Mouse (Mus musculus): ENCODE data around the gene Exosc3.
A peak's percentile ranks its signal among the peaks of the same experiment; 100 is the strongest.
"Not testable (repeated sequence)": the region's sequence is repeated elsewhere in the genome, so short reads cannot be mapped to it uniquely, and the experiment has no call there.

Gene Exosc3

DNA sequence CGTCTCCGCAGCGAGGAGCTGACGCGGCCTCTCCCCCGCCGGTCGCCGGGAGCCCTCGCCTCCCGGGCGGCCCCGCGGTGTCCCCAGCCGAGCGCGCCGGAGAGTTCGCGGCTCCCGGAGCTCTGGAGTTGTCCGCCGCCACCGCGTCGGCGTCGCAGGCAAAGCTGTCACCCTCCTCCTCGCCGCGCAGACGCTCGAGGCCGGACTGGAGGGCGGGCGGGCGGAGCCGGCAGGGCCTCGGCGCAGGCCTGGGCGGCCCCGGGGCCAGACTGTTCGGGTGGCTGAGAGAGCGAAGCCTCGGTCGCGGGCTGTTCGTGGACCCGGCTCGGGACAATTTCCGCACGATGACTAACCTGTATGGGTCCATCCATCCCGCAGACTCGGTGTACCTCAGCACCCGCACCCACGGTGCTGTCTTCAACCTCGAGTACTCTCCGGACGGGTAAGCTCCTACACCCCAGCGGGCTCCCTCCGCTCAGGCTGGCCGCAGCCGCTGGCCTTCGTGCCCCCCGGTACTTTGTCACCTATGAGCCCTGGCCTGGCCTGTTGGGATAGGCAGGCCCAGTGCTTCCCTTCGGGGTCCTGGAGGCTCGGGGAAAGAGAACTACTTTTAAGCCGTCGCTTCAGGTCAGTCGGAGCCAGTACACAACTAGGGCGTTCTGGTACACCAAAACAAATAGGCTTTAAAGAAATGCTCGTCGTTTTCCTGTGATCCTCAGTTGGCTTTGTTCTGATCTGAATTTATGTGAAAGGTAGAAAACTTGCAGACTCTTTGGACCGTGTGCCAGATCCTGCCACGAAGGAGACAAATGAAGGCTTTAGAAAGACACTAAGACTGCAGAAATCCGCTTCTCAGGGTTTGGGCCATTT lies at the start of gene Exosc3:
Gene Exosc3 (minus strand): TSS at position 447 of the 870 bp plus-strand sequence.
- peak; percentile 38 for DNase-seq (ENCODE audit: low spot score)

DNA sequence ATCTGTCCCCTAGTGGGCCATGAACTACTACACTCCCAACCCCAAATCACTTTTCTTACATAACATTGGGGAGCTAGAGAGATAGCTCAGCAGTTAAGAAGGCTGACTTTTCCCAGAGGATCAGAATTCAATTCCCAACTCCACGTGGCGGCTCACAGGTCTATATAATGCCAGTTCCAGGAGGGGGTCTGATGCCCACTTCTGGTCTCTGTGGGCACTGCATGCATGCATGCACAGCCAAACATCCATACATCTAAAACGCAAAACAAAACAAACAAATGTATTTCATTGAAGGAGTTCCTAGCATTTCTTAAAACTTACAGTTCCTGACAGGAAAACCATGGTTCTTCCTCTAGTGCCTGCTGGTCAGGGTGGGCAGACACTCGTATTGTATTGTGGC lies 49.6 kb upstream of the Exosc3 start:
- no peak for DNase-seq (ENCODE audit: low spot score)

DNA sequence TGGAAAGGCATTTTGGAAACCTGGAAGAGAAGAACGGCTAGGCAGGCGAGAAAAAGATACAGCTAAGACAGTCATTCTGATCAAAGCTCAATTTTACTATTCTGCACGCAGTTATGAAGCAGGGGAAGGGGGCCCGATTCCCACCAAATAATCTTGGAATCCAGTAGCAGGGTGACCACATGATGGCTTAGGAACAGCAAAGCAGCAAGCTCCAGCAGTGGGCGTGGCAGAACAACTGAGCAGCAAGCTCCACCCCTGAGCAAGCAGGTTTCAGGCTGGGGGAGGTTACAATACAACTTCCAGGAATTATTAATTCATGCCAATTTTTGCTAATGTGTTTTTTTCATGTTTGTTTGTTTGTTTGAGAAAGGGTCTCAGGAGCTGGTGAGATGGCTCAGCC lies 44.8 kb upstream of the Exosc3 start:
- DNase-seq (ENCODE audit: low spot score), result not testable (repeated sequence)

GRCm38 (mm10) chr4:45382133-45382532 lies 39.6 kb upstream of the Exosc3 start:
- DNase-seq (ENCODE audit: low spot score), result not testable (repeated sequence)

DNA sequence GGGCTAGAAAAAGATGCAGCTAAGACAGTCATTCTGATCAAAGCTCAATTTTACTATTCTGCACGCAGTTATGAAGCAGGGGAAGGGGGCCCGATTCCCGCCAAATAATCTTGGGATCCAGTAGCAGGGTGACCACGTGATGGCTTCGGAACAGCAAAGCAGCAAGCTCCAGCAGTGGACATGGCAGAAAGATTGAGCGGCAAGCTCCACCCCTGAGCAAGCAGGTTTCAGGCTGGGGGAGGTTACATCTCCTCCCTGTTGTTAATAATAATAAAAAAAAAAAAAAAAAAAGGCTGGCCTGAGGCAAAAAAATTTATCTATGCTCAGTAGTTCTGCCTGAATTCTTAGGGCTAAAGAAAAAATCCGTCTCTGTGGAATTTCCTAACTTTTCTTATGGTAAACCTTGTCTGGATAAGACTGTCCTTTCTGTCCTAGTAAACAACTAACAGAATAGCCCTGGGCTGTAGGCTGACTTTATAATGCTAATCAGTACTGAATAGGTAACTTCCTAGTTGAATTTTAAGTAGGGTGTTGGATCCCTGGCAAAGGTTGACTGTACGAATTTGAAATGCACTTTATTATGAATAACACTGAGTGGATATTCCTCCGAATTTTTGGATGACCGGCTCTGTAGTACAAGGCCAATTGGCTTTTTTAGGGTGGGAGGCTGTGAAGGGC lies 38.5 kb upstream of the Exosc3 start:
- not testable (repeated sequence) for DNase-seq (ENCODE audit: low spot score)

DNA sequence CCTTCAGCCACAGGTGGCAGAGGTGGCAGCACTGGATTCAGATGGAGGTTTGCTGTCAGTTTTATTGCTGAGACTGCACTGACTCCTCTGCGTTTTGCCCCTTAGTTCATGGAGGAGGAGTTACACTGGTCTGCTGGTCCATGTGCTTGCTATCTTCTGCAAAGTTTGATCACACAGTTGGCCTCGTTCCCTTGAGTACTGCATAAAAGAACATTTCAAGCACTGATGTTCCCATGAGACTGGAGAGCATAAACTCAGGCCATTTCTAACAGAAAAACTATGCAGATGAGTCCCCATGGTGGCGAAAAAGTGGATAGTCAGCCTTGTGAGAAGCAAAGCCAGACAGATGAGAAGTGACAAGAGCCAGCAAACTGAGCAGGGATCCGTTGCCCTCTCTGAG lies 34.0 kb upstream of the Exosc3 start:
- DNase-seq (ENCODE audit: low spot score), result no peak

- DNase-seq (ENCODE audit: low spot score), result no peak
Measured at GRCm38 (mm10) chr4:45374879-45375278, 32.3 kb upstream of the Exosc3 start.

DNA sequence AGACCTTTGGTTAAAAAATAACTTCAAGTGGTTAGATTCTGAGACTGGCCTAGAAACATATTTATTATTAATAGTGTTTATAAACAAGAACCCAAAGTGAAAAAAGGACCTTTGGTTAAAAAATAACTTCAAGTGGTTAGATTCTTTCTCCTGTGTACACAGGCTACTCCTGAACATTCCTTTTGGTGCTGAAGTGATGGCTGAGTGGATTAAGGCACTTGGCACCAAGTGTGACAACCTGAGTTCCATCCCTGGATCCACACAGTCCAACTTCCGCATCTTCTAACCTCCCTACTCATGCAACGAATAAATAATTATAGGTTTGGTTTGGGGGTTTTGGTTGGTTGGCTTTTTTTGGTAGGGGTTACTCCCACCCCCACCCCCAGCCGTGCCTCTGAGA lies 28.7 kb upstream of the Exosc3 start:
- DNase-seq (ENCODE audit: low spot score), result no peak

GRCm38 (mm10) chr4:45356653-45357052 lies 14.1 kb upstream of the Exosc3 start:
- no peak for DNase-seq (ENCODE audit: low spot score)

DNA sequence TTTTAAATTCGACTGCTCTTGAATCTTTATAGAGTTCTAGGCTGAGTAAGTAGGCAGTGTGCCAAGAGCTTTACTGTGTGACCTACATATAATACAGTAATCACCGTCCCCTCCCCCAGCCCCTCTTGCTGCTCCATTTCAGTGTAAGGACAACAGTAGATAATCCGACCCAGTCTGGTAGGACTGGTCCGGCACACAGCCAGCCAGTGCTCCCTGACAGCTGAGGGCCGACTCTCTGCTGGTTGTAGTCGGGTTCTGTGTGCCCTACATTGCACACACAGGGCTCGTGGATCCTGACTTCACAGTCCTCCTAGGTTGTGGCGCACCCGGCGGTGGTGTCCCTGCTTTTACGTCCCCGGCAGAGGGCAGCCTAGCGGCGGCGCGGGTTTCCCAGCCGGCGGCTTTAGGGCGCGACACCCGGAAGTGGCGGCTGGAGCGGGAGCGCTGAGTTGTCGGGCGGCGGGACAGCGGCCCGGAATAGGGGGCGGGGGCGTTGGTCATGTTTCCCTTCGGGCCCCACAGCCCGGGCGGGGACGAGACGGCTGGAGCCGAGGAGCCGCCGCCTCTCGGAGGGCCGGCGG lies 773 bp downstream of the Exosc3 start, which contains the start of gene Dcaf10:
Gene Dcaf10 (plus strand): TSS at position 433 of the 581 bp plus-strand sequence.
- DNase-seq (ENCODE audit: low spot score), result peak; percentile 97

- DNase-seq (ENCODE audit: low spot score), result no peak
Measured at GRCm38 (mm10) chr4:45341226-45341625, 1.3 kb downstream of the Exosc3 start.

- no peak for DNase-seq (ENCODE audit: low spot score)
Measured at GRCm38 (mm10) chr4:45332466-45332865, 10.1 kb downstream of the Exosc3 start.

GRCm38 (mm10) chr4:45331139-45331538 lies 11.4 kb downstream of the Exosc3 start:
- peak; percentile 34 for DNase-seq (ENCODE audit: low spot score)

GRCm38 (mm10) chr4:45320159-45320816 lies 22.2 kb downstream of the Exosc3 start:
- peak; percentile 69 for DNase-seq (ENCODE audit: low spot score)

DNA sequence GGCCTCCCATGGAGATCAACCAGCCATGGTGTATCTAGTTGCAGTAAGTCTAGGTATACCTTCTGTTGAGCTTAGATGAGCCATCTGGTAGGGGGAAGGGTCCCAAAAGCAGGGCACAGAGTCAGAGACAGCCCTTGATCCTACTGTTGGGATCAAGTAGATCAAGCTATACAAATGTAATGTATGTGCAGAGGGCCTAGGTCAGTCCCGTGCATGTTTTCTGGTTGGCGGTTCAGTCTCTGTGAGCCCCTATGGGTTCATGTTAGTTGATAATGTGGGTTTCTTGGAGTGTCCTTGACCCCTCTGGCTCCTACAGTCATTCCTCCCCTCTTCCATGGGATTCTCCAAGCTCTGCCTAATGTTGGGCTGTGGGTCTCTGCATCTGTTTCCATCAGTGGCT lies 31.5 kb downstream of the Exosc3 start:
- DNase-seq (ENCODE audit: low spot score), result no peak

GRCm38 (mm10) chr4:45308606-45309005 lies 33.9 kb downstream of the Exosc3 start:
- DNase-seq (ENCODE audit: low spot score), result no peak

DNA sequence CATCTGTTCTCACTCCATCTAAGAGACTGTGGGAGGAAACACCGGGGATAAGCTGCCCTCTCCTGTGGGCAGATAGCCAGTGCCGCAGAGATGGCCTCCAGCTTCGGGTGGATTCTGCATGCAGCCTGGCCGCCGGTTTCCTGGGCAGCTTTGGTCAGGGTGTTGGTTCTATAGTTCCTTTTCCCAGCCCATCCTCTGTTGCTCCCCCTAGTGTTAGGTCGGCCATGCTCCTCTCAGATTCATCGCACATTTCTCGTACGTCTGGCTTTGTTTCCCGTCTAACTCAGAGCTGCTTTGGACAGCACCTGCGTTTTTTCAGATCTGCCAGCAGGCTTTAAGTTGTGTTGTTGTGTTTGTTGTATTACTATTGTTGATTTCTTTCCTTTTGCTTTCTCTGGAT lies 34.5 kb downstream of the Exosc3 start:
- DNase-seq (ENCODE audit: low spot score), result no peak

- no peak for DNase-seq (ENCODE audit: low spot score)
Measured at GRCm38 (mm10) chr4:45305536-45305935, 37.0 kb downstream of the Exosc3 start.

DNA sequence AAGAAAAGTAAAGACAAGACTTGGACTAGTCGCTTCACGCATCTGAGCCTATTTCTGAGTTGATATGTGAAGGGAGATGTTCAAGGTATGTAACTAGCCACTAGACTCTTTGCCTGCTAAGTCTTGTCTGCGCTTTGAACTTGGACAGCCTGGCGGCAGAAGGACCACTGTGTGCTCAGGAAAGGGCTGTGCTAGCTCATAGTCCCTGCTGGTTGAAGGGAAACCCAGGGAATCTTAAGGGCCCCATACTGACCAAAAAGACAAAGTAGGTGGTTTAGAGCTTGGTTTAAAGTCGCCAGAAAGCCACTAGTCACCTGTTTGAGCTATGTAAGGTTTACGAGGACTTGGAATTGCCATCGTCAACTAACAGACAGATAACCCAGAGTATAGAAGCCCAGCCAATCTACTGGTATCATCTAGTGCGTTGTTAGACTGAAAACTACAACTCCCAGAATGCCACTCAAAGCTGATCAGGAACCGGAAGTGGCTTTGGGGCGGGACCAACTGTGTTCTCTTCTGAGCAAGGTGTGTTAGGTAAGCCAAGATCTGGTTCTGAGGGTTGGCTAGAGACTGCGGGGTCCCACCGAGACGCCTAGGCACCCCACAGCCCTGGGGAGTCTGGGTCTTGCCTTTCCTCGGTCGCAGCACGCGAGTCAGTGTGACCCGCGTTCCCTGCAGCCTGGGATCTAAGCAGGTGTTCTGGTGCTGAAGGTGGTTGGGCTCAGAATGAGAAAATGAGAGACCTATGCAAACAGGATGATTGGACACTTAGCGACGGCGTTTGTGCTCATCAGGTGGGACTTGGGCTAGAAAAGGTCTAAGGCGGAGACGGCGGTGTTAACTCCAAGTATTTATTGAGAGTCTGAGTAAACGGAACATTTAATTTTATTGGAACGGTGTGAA lies 45.6 kb downstream of the Exosc3 start, which contains the start of gene Trmt10b:
Gene Trmt10b (plus strand): TSS at position 466 of the 903 bp plus-strand sequence.
- DNase-seq (ENCODE audit: low spot score), result peak; percentile 38

DNA sequence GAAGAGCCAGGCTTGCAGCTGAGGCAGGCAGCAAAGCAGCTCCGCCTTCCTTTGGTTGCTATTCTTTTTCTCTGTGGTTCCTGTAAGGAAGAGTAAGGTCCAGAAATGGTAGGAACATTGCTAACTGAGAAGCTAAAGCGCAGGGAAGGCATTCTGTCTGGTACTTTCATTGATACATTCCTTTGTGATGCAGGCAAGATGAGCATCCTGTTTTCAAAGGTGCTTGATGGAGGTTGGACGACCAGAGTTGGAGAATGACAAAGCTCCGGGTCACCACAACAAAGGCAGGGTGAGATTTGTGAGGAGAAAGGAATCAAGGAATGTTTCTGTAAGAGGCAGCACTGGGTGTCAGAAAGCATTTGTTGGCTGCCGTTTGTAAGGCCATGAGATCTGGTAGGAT lies 54.6 kb downstream of the Exosc3 start:
- no peak for DNase-seq (ENCODE audit: low spot score)

- DNase-seq (ENCODE audit: low spot score), result no peak
Measured at GRCm38 (mm10) chr4:45286318-45286717, 56.2 kb downstream of the Exosc3 start.

All from ovary, postnatal 14 days (tissue).